Mouse (Mus musculus): ENCODE results near the gene Ribc2. TPM values are rescaled to one million over a fixed set of nuclear protein-coding genes. Genes with fewer than 3 reads are reported as not detected.

The Ribc2 gene
- total RNA-seq (2021) = not detected
- long read RNA-seq, experiment 1 = 0 reads
- long read RNA-seq, experiment 2 = 0 reads

DNA sequence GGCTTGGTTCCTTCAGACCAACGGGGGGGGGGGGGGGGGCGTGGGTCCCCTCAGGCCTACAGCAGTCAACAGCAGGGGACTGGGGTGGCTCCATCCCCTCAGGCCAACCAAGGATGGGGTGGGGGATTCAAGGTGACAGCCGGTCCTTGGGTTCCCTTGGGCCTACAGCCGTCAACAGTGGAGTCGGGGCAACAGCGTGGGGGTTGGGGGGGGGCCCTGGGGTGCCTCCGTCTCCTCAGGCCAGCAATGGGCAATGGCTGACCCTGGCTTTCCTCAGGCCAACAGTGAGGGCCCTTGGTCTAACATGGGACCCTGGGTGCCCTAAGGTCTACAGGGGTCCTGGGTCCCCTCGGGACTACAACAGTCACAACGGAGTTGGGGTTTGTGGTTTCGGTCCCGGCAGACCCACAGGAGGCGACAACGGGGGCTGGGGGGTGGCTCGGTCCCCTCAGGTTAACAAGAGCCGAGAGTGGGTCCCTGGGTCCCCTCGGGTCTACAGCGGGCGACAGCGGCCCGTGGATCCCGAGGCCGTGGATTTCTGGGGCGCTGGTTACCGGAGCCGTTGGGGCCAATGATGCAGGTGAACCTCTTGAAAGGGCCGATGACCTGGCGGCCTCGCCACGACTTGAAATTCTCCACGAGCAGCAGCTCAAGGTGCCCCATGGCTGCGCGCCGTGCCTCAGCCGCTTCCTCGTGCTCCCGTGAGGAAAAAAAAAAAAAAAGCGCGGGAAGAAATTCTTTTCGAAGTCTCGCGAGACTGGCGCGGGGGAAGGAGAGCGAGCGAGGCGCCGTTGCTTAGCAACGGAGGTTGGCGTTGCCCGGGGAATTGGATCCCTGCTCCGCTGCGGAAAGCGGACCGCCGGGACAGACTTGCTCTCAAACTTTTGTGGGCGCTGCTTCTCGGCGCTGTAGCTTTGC lies at the start of gene Ribc2, which contains the start of gene Smc1b:
Ribc2 (plus strand) TSS at position 804 of the 918 bp plus-strand sequence.
Smc1b (minus strand) TSS at position 690 of the 918 bp plus-strand sequence.
- Histone ChIP-seq H3K4me3 (peak within 1 kb of the TSS; percentile 57), H3K27ac (no peak within 1 kb of the TSS)
- intact Hi-C loops (cut with DNase I) = no loop called here
- TF ChIP-seq CTCF (IDR thresholded peaks at IDR 0.05) = no peak
- DNase-seq = peak; percentile 76

DNA sequence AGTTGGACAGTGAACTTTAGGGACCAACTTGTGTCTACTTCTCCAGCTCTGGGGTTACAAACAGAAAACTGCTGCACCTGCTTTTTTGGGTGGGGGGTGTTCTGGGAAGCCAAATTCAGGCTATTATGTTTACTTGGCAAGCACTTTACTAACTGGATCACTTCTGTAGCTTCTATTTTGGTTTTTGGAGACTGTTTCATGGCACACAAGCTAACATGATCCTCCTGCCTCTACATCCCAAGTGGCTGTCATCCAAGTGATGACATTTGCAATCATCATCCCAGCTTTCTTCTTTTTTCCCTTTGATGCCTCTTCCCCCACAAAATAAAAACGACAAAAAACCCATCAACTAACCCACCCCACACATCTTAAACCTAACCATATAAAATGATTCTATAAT lies 46.2 kb upstream of the Ribc2 start:
- DNase-seq = no peak
- TF ChIP-seq CTCF (IDR thresholded peaks at IDR 0.05) = no peak
- intact Hi-C loops (cut with DNase I) = no loop called here
- Histone ChIP-seq H3K27ac (no peak overlapping the region), H3K4me3 (no peak overlapping the region)

DNA sequence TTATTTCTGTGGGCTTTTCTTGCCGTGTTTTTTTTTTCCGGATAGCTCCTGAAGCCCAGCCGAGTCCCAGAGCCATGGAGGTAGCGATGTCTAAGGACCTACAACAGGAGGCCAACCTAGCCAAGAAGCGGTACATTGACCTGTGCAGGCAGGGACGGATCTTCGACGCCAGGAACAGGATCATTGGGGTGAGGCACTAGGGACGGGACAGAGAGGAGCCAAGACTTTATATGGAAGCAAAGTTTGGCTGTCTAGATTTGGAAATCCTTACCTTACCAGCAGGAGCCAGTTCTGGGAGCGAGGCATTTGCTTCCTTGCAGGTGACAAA lies 279 bp downstream of the Ribc2 start:
- no peak for DNase-seq
- intact Hi-C loops (cut with DNase I) = no loop called here
- no peak overlapping the region for H3K27ac ChIP-seq
- H3K4me3 ChIP-seq = peak overlapping the region; percentile 57
- no peak for TF ChIP-seq CTCF (IDR thresholded peaks at IDR 0.05)

DNA sequence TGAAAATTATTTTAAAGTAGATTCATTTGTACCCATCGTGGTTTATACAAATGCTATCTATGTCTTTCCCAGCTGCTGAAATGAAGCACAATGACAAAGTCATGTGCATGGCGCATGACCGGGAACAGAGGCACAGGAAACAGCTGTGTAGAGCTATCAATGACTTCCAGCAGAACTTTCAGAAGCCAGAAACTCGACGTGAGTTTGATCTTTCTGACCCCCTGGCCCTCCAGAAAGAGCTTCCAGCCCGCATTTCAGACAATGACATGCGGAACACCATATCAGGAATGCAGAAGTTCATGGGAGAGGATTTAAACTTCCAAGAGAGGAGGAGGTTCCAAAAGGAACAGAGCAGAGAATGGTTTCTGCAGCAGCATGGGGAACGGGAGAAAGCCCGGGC lies 3.3 kb downstream of the Ribc2 start:
- no peak overlapping the region for H3K27ac ChIP-seq
- intact Hi-C loops (cut with DNase I) = no loop called here
- DNase-seq = no peak
- no peak overlapping the region for H3K4me3 ChIP-seq
- TF ChIP-seq CTCF (IDR thresholded peaks at IDR 0.05) = no peak

DNA sequence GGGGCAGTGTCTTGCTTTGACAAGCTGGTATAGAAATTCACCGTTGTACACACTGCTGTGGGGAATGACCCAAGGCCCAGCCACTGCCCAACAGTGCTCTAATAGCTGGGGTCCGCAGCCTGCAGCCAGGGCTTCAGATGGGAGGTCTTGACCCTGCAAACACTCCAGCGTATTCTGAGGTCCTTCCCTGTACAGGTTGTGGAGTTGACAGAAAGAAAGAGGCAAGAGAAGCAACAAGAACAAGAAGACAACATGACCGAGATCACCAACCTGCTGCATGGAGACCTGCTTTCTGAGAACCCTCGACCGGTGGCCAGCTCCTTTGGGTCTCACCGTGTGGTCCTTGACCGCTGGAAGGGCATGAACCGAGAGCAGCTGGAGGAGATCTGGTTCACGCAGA lies 9.4 kb downstream of the Ribc2 start:
- no peak overlapping the region for H3K4me3 ChIP-seq

DNA sequence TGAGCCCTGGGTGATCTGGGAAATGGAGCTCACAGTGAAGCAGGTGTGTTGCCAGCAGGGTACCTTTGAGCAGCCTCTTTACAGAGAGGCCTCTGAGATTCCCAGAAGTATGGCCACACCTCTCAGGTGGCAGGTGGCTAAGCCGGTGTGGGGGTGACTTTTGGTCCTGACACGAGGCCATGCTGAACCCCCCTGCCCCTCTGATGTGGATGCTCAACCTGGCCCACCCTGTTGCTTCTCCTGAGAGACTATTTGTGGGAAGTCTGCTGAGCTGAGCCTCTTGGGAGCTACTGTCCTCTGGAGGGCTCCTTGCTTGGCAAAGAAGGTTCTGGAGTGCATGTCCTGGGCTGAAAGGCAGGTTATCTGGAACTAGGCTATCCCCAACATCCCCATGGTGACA lies 10.6 kb downstream of the Ribc2 start:
- H3K27ac ChIP-seq = no peak overlapping the region
- intact Hi-C loops (cut with DNase I) = no loop called here
- no peak for DNase-seq
- TF ChIP-seq CTCF (IDR thresholded peaks at IDR 0.05) = no peak
- H3K4me3 ChIP-seq = no peak overlapping the region

More for the DNA sequence above, 9.4 kb downstream of the Ribc2 start:
- no peak for TF ChIP-seq CTCF (IDR thresholded peaks at IDR 0.05)
- DNase-seq = no peak
- H3K27ac ChIP-seq = no peak overlapping the region
- intact Hi-C loops (cut with DNase I) = no loop called here

DNA sequence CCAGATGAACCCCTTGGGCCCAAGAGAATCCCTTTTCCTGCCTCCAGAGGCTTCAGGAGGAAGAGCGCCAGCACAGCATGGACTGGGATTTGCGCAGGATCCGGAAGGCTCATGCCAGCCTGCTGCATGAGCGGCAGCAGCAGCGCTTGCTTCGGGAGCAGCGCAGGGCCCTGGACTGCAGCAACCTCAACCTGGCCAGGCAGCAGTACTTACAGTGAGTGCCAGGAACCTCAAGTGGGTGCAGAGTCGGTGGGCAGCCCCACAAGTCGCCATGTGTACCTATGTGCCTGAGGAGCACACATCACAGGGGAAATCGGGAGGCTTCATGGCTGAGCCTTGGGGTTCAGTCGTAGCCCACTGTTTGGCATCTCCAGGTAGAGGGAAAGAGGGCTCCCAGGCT lies 11.3 kb downstream of the Ribc2 start:
- intact Hi-C loops (cut with DNase I) = no loop called here
- no peak overlapping the region for H3K4me3 ChIP-seq
- DNase-seq = no peak
- TF ChIP-seq CTCF (IDR thresholded peaks at IDR 0.05) = no peak
- H3K27ac ChIP-seq = no peak overlapping the region

DNA sequence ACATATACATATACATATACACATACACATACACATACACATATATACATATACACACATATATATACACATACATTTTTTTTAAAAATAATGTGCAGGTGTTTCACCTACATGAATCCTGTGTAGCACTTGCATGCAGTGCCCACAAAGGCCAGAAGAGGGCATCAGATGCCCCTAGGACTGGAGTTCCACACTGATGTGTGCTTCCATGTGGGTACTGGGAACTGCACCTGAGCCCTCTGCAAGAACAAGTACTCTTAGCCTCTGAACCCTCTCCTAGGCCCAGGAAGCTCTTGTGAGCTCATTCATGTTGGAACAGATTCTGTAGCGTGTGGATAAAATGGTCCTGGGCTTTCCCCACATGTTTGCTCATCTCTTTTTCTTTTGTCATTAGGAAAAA lies 11.9 kb downstream of the Ribc2 start:
- Histone ChIP-seq H3K27ac (no peak overlapping the region), H3K4me3 (no peak overlapping the region)
- no peak for DNase-seq
- intact Hi-C loops (cut with DNase I) = no loop called here
- no peak; the same call in 1 of the 2 replicates for TF ChIP-seq CTCF (IDR thresholded peaks at IDR 0.05)

DNA sequence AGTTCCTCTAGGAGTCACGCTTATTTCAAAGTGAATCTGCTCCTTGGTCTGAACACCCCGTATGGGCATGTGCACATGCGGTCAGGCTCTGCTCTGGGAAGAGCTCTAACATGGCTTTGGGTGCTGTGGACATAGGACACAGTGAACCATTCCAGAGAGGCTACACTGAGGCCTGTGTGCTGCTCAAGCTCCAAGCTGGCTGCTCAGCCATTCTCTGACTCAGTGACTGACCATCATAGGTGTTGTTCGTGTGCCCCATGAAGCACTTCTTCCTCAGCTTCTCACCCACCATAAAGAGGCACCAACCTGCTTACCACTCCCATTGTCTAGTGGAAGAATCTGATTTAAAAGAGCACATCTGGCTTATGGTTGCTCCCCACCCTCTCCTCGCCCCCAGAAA lies 12.4 kb downstream of the Ribc2 start:
- H3K27ac ChIP-seq = no peak overlapping the region
- H3K4me3 ChIP-seq = no peak overlapping the region
- no peak for TF ChIP-seq CTCF (IDR thresholded peaks at IDR 0.05)
- intact Hi-C loops (cut with DNase I) = no loop called here
- no peak for DNase-seq

DNA sequence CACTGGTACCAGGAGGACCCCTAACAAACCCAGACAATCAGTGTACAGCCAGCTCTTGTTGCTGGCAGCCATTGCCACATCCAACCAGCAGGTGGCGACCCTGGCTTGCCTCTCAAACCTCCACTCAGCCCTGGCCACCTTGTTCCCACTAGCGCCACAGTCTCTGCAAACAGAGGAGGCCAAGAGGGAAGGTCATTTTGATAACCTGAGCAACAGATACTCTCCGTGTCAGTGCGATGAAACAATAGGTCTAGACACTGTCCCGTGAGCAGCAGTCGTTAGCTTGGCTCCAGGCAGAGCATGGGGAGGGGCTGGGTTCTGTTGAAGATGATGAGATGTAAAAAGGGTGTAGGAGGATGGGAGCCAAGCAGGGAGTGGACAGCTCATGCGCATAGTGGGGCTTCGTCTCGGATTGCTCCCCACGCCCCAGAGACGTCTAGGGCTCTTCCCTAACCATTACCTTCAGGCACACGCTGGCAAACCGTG lies 19.6 kb downstream of the Ribc2 start:
- peak overlapping the region; percentile 13 for H3K27ac ChIP-seq
- intact Hi-C loops (cut with DNase I) = loop anchor here (1.0 to 10.0 kb wide), 3 partner anchors 80 to 433 kb away; partner anchors contain the start of gene Wnt7b

DNA sequence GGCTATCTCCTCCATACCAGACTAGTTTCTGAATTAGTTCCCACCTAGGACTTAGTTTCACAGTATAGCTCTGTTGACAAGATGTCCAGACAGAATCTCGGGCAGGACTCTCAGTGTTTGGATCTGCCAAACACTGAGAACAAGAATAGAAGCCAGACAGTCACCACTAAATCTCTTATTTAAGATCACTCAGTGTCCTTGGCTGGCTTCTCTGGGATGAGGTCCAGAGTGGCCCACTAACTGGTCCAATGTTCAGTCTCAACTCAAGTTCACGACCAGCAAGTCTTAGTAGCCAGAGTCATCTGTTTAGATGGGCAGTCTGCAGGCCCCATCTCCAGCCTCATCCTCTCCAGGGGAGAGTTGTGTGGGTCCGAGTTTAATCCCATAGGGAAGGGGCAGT lies 20.7 kb downstream of the Ribc2 start:
- Histone ChIP-seq H3K27ac (peak overlapping the region; percentile 13; the same call in 1 of the 2 replicates), H3K4me3 (no peak overlapping the region)
- DNase-seq = peak; percentile 75
- TF ChIP-seq CTCF (IDR thresholded peaks at IDR 0.05) = no peak
- intact Hi-C loops (cut with DNase I) = loop anchor here (10.0 kb wide), 1 partner anchor 432 kb away; the partner anchor contains the start of gene Wnt7b

More for the DNA sequence above, 19.6 kb downstream of the Ribc2 start:
- peak; percentile 100 for TF ChIP-seq CTCF (IDR thresholded peaks at IDR 0.05)
- H3K4me3 ChIP-seq = no peak overlapping the region
- peak; percentile 84 for DNase-seq

DNA sequence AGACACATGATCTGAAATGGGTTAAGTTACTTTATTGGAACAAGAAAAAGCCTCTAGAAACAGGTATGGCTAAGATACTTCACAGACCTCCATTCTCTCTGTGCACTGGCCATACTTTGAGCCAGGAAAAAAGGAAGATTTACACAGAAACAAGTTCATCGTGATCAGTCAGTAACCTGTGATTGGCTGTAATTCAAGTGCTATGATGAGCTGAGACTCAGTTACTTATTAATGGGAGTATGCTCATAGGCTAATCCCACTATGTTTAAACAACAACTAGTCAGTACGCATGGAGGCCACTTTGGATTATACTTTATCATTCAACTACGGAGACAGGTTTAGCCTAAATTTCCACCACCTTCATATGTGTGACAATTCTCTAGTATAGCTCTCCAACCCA lies 22.2 kb downstream of the Ribc2 start:
- TF ChIP-seq CTCF (IDR thresholded peaks at IDR 0.05) = no peak
- no peak for DNase-seq
- no peak overlapping the region for H3K27ac ChIP-seq
- H3K4me3 ChIP-seq = no peak overlapping the region
- intact Hi-C loops (cut with DNase I) = loop anchor here (10.0 kb wide), 1 partner anchor 431 kb away; the partner anchor contains the start of gene Wnt7b

DNA sequence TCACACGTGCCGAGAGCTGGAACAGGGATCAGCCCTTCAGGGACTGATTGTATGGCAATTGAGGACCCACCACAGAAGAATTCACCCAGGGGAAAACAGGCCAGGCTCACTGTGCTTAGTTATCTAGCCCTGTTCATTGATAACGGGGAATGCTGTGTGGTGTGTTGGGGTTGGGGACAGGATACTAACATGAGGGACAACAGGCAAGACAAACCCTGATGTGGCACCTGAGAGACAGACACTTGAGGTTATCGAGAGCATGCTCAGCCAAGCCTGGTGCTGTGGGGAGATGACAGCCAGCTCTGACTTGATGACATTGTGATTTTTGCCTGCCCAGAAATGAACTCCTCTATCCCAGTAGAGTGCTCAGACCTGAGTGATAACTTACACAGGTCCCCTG lies 24.3 kb downstream of the Ribc2 start:
- Histone ChIP-seq H3K4me3 (no peak overlapping the region), H3K27ac (no peak overlapping the region)
- intact Hi-C loops (cut with DNase I) = loop anchor here (10.0 kb wide), 1 partner anchor 429 kb away; the partner anchor contains the start of gene Wnt7b
- no peak for TF ChIP-seq CTCF (IDR thresholded peaks at IDR 0.05)
- no peak for DNase-seq

Measured in gastrocnemius, adult 2 months (tissue).